Mouse (Mus musculus): Measurements from ENCODE around the gene Ppard.

DNA sequence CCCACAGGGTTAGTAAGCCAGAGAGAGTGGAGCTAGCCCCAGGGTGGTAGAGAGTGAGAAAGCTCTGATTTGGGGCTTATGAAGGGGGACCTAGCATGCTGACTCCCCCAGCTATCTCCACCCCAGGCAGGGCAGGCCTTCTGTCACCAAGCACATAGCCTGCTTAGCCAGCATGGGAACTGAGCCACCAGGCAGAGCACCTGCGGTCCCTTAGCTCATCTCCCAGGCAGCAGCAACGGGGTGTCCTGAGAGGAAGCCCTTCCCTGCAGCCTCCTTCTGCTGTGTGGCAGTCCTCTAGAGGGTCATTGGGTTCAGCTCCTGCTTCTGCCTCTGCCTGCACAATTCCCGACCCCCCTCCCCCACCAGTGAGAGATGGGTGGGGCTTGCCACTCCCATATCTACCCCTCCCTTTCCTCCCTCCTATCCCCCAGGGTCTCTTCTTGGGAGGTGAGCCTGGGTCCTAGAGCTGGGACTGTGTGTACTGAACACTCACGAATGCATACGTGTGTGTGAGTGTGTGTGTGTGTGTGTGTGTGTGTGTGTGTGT lies 48.4 kb downstream of the Ppard start:
- TF ChIP-seq POLR2A (IDR thresholded peaks at IDR 0.05; ENCODE audit: extremely low read depth, insufficient read depth, low read length) (no peak), CTCF (IDR thresholded peaks at IDR 0.05; ENCODE audit: extremely low read depth, insufficient read depth, low read length) (no peak)

All from cortical plate, adult 2 months (tissue).